Mouse (Mus musculus): ENCODE measurements around the gene Eif4g3. TPM values are rescaled to one million over a fixed set of nuclear protein-coding genes. Genes with fewer than 3 reads are reported as not detected.

Eif4g3 gene
- polyA plus RNA-seq, 1 experiment from 2014 or later: 43.3 TPM

DNA sequence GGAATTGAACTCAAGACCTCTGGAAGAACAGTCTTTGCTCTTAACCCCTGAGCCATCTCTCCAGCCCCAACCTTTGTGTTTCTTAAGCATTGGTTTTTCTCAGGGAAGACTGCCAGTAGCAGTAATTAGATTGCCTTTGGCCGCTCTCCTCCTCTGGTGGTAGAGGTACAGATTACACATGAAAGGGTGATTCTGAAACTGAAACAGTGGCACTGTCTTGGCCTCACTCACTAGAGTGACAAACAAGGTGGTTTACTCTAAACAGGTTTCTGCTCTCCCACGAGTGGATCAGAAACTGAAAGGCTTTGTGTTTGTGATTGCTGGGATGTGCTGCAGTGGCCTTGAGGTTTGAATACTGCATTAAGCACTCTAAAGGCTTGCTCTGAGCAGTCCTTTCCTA lies 96.7 kb downstream of the Eif4g3 start:
- Histone ChIP-seq H3K4me2 (replicated peaks; ENCODE audit: low read depth, low read length) (no peak overlapping the region), H3K4me1 (ENCODE audit: control insufficient read depth, insufficient read depth, low read length) (no peaks in the 10 kb centered on the region), H3K9ac (replicated peaks; ENCODE audit: low read depth, low read length) (no peak overlapping the region), H3K27ac (ENCODE audit: low read length) (no peak overlapping the region), H3K27me3 (ENCODE audit: control insufficient read depth, insufficient read depth, low read length) (no peaks in the 10 kb centered on the region), H3K9me3 (ENCODE audit: control insufficient read depth, low read depth, low read length) (no peaks in the 10 kb centered on the region), H3K36me3 (ENCODE audit: control insufficient read depth, insufficient read depth, low read length) (peaks cover 7% of the 10 kb centered on the region; the same call in 1 of the 2 replicates), H3K4me3 (ENCODE audit: low read depth, low read length) (no peak overlapping the region)
- ATAC-seq (ENCODE audit: insufficient number of reproducible peaks, insufficient read depth, low FRiP score, low read depth): no peak
- 78% methylated on average over 2 of the region's 2 CpGs for WGBS

- Histone ChIP-seq H3K4me2 (replicated peaks; ENCODE audit: low read depth, low read length) (no peak overlapping the region), H3K36me3 (ENCODE audit: control insufficient read depth, insufficient read depth, low read length) (peaks cover 7% of the 10 kb centered on the region), H3K27me3 (ENCODE audit: control insufficient read depth, insufficient read depth, low read length) (no peaks in the 10 kb centered on the region), H3K9ac (replicated peaks; ENCODE audit: low read depth, low read length) (no peak overlapping the region), H3K4me3 (ENCODE audit: low read depth, low read length) (no peak overlapping the region), H3K9me3 (ENCODE audit: control insufficient read depth, low read depth, low read length) (no peaks in the 10 kb centered on the region), H3K27ac (ENCODE audit: low read length) (no peak overlapping the region), H3K4me1 (ENCODE audit: control insufficient read depth, insufficient read depth, low read length) (no peaks in the 10 kb centered on the region)
- ATAC-seq (ENCODE audit: insufficient number of reproducible peaks, insufficient read depth, low FRiP score, low read depth): no peak
- 80% methylated on average over 7 of the region's 7 CpGs for WGBS
Observed at GRCm38 (mm10) chr4:138091562-138092194, 98.9 kb downstream of the Eif4g3 start.

GRCm38 (mm10) chr4:138100456-138100855 lies 107.6 kb downstream of the Eif4g3 start:
- Histone ChIP-seq H3K9me3 (ENCODE audit: control insufficient read depth, low read depth, low read length) (no peaks in the 10 kb centered on the region), H3K4me3 (ENCODE audit: low read depth, low read length) (no peak overlapping the region), H3K9ac (replicated peaks; ENCODE audit: low read depth, low read length) (no peak overlapping the region), H3K27ac (ENCODE audit: low read length) (no peak overlapping the region), H3K4me2 (replicated peaks; ENCODE audit: low read depth, low read length) (no peak overlapping the region), H3K36me3 (ENCODE audit: control insufficient read depth, insufficient read depth, low read length) (peaks cover 65% of the 10 kb centered on the region), H3K27me3 (ENCODE audit: control insufficient read depth, insufficient read depth, low read length) (no peaks in the 10 kb centered on the region), H3K4me1 (ENCODE audit: control insufficient read depth, insufficient read depth, low read length) (no peaks in the 10 kb centered on the region)
- WGBS: 85% methylated on average over 7 of the region's 7 CpGs
- no peak for ATAC-seq (ENCODE audit: insufficient number of reproducible peaks, insufficient read depth, low FRiP score, low read depth)

- Histone ChIP-seq H3K4me1 (ENCODE audit: control insufficient read depth, insufficient read depth, low read length) (no peaks in the 10 kb centered on the region), H3K9me3 (ENCODE audit: control insufficient read depth, low read depth, low read length) (no peaks in the 10 kb centered on the region), H3K9ac (replicated peaks; ENCODE audit: low read depth, low read length) (no peak overlapping the region), H3K4me2 (replicated peaks; ENCODE audit: low read depth, low read length) (no peak overlapping the region), H3K27ac (ENCODE audit: low read length) (0 out of 2 replicates have a peak overlapping the region, but pooled peaks have one; percentile 10), H3K27me3 (ENCODE audit: control insufficient read depth, insufficient read depth, low read length) (no peaks in the 10 kb centered on the region), H3K4me3 (ENCODE audit: low read depth, low read length) (no peak overlapping the region), H3K36me3 (ENCODE audit: control insufficient read depth, insufficient read depth, low read length) (peaks cover 73% of the 10 kb centered on the region)
- WGBS: 59% methylated on average over 10 of the region's 10 CpGs
- no peak for ATAC-seq (ENCODE audit: insufficient number of reproducible peaks, insufficient read depth, low FRiP score, low read depth)
Observed at GRCm38 (mm10) chr4:138101795-138102194, 109.0 kb downstream of the Eif4g3 start.

DNA sequence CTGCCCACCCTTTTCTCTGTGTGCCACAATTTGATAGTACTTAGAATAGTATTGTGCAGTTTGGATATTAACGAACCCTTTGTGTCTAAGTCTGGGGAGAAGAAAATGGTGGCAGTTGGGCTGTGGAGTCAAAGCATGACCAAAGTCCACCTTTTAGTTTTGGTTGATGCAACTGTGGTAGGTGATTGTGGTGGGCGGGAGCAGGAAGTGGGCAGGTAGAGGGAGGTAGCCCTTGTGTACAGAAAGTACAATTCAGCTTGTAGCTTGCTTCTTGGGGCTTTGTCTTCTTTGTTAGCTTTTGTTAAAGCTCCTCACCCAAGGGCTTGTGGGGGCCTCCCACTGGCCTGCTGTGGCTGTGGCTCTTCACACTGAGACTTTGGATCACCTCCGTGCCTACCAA lies 109.6 kb downstream of the Eif4g3 start:
- WGBS: 77% methylated on average over 3 of the region's 3 CpGs
- peaks cover 71% of the 10 kb centered on the region for H3K36me3 ChIP-seq (ENCODE audit: control insufficient read depth, insufficient read depth, low read length)
- no peak for ATAC-seq (ENCODE audit: insufficient number of reproducible peaks, insufficient read depth, low FRiP score, low read depth)

DNA sequence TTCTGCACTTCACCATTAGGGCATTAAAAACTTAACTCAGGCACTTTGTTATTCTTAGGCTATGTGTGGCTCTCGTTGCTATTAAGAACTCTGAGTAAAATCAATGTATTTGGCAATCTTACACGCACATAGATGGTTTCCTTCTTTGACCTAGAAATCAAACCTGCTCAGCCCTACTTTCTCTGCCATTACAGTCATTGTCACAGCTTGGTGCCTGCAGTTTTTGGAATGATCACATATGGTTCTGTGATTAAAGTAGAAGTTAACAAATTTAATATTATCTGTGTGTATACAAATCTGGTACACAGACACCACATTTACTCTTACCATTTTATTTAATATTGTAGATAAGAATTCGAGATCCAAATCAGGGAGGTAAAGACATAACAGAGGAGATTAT lies 112.1 kb downstream of the Eif4g3 start:
- 88% methylated on average over 3 of the region's 3 CpGs for WGBS
- H3K27me3 ChIP-seq (ENCODE audit: control insufficient read depth, insufficient read depth, low read length): no peaks in the 10 kb centered on the region
- H3K27ac ChIP-seq (ENCODE audit: low read length): no peak overlapping the region
- peaks cover 77% of the 10 kb centered on the region for H3K36me3 ChIP-seq (ENCODE audit: control insufficient read depth, insufficient read depth, low read length)
- H3K4me2 ChIP-seq (replicated peaks; ENCODE audit: low read depth, low read length): no peak overlapping the region
- no peak for ATAC-seq (ENCODE audit: insufficient number of reproducible peaks, insufficient read depth, low FRiP score, low read depth)
- H3K4me1 ChIP-seq (ENCODE audit: control insufficient read depth, insufficient read depth, low read length): no peaks in the 10 kb centered on the region
- H3K4me3 ChIP-seq (ENCODE audit: low read depth, low read length): no peak overlapping the region
- no peak overlapping the region for H3K9ac ChIP-seq (replicated peaks; ENCODE audit: low read depth, low read length)
- H3K9me3 ChIP-seq (ENCODE audit: control insufficient read depth, low read depth, low read length): no peaks in the 10 kb centered on the region

More for the DNA sequence above, 109.6 kb downstream of the Eif4g3 start:
- no peaks in the 10 kb centered on the region for H3K27me3 ChIP-seq (ENCODE audit: control insufficient read depth, insufficient read depth, low read length)
- H3K9ac ChIP-seq (replicated peaks; ENCODE audit: low read depth, low read length): no peak overlapping the region
- no peaks in the 10 kb centered on the region for H3K9me3 ChIP-seq (ENCODE audit: control insufficient read depth, low read depth, low read length)
- H3K4me3 ChIP-seq (ENCODE audit: low read depth, low read length): no peak overlapping the region
- no peak overlapping the region for H3K4me2 ChIP-seq (replicated peaks; ENCODE audit: low read depth, low read length)
- no peaks in the 10 kb centered on the region for H3K4me1 ChIP-seq (ENCODE audit: control insufficient read depth, insufficient read depth, low read length)
- peak overlapping the region; percentile 45; the same call in 1 of the 2 replicates for H3K27ac ChIP-seq (ENCODE audit: low read length)

GRCm38 (mm10) chr4:138107441-138108409 lies 114.9 kb downstream of the Eif4g3 start:
- Histone ChIP-seq H3K9me3 (ENCODE audit: control insufficient read depth, low read depth, low read length) (no peaks in the 10 kb centered on the region), H3K4me1 (ENCODE audit: control insufficient read depth, insufficient read depth, low read length) (no peaks in the 10 kb centered on the region), H3K4me3 (ENCODE audit: low read depth, low read length) (no peak overlapping the region), H3K4me2 (replicated peaks; ENCODE audit: low read depth, low read length) (no peak overlapping the region), H3K9ac (replicated peaks; ENCODE audit: low read depth, low read length) (no peak overlapping the region), H3K36me3 (ENCODE audit: control insufficient read depth, insufficient read depth, low read length) (peaks cover 60% of the 10 kb centered on the region), H3K27ac (ENCODE audit: low read length) (no peak overlapping the region), H3K27me3 (ENCODE audit: control insufficient read depth, insufficient read depth, low read length) (no peaks in the 10 kb centered on the region)
- 86% methylated on average over 7 of the region's 7 CpGs for WGBS
- ATAC-seq (ENCODE audit: insufficient number of reproducible peaks, insufficient read depth, low FRiP score, low read depth): peak; percentile 42; the same call in 1 of the 2 replicates

DNA sequence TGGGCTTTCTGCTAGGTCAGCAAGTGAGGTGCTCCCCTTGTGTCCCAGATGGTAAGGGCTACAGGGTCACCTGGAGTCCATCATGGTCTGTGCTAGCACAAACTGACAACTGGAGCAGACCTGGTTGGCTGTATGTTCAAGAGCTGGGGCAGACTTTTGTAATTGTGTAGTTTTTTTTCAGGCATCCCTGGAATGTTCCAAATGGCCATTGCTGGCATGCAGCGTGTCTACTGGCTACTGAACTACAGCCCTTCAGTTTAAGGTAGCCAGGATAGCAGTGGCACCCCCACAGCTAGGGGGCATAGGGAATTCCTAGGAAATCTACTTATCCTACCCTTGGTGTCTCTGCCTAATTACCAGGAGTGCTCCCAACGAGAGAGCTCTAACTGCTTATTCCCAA lies 115.7 kb downstream of the Eif4g3 start:
- no peak overlapping the region for H3K9ac ChIP-seq (replicated peaks; ENCODE audit: low read depth, low read length)
- no peak for ATAC-seq (ENCODE audit: insufficient number of reproducible peaks, insufficient read depth, low FRiP score, low read depth)
- H3K4me1 ChIP-seq (ENCODE audit: control insufficient read depth, insufficient read depth, low read length): no peaks in the 10 kb centered on the region
- H3K27me3 ChIP-seq (ENCODE audit: control insufficient read depth, insufficient read depth, low read length): no peaks in the 10 kb centered on the region
- H3K9me3 ChIP-seq (ENCODE audit: control insufficient read depth, low read depth, low read length): no peaks in the 10 kb centered on the region
- 60% methylated on average over 2 of the region's 2 CpGs for WGBS
- no peak overlapping the region for H3K4me2 ChIP-seq (replicated peaks; ENCODE audit: low read depth, low read length)
- H3K4me3 ChIP-seq (ENCODE audit: low read depth, low read length): no peak overlapping the region
- no peak overlapping the region for H3K27ac ChIP-seq (ENCODE audit: low read length)
- peaks cover 57% of the 10 kb centered on the region for H3K36me3 ChIP-seq (ENCODE audit: control insufficient read depth, insufficient read depth, low read length)
